Mouse (Mus musculus) spleen, adult 2 months (tissue): Measurements from ENCODE around the gene Nuf2. TPM values are rescaled to one million over a fixed set of nuclear protein-coding genes. Genes with fewer than 3 reads are reported as not detected.
"Not testable (repeated sequence)": the region's sequence is repeated elsewhere in the genome, so short reads cannot be mapped to it uniquely, and the experiment has no call there.

ENCODE experiments used
- DNase-seq, 2 experiments: peaks; one replicate each; pipeline versions ENCODE4 v3.0.0 to v3.0.0-alpha.2; 2012 to 2021; ENCODE audit warnings: low spot score in 2 of 2, low read depth in 1 of 2
- H3K27ac ChIP-seq: fragments of 200-500 bp; 2 replicates; pipeline ENCODE4 v1.5.1; 2012; ENCODE audit warnings: low read length, inconsistent platforms; ENCODE audit not compliant: insufficient read depth
- H3K27me3 ChIP-seq: fragments of 200-500 bp; 2 replicates; pipeline ENCODE4 v1.6.1; 2012; ENCODE audit warnings: mild to moderate bottlenecking, moderate library complexity, low read length, inconsistent platforms; ENCODE audit not compliant: control insufficient read depth, insufficient read depth
- H3K36me3 ChIP-seq: fragments of 200-500 bp; 2 replicates; pipeline ENCODE4 v1.6.1; 2012; ENCODE audit warnings: mild to moderate bottlenecking, low read length, inconsistent platforms; ENCODE audit not compliant: control insufficient read depth, insufficient read depth
- H3K4me1 ChIP-seq: fragments of 200-500 bp; 2 replicates; pipeline ENCODE4 v1.6.1; 2011; ENCODE audit warnings: inconsistent platforms; ENCODE audit not compliant: control insufficient read depth, insufficient read depth, insufficient read length
- H3K4me3 ChIP-seq: fragments of 200-500 bp; 2 replicates; pipeline ENCODE4 v1.5.1; 2011; ENCODE audit warnings: mild to moderate bottlenecking, inconsistent platforms; ENCODE audit not compliant: insufficient read depth, insufficient read length; ENCODE audit errors: extremely low read depth
- CTCF ChIP-seq: fragments of 200-500 bp; IDR thresholded peaks from 2 replicates; pipeline ENCODE4 v1.5.1; 2011; ENCODE audit warnings: mild to moderate bottlenecking, inconsistent platforms; ENCODE audit not compliant: insufficient read depth, insufficient read length, insufficient replicate concordance; ENCODE audit errors: extremely low read depth
- POLR2A ChIP-seq: fragments of 200-500 bp; IDR thresholded peaks from 2 replicates; pipeline ENCODE4 v1.6.1; 2011; ENCODE audit warnings: low read depth, low read length, inconsistent platforms
- WGBS: fragments of 180-500 bp; shearing (Covaris S2); methylation state at CpG from one replicate; pipeline ENCODE4 v1.1.7; 2018; 5-methylcytosine and 5-hydroxymethylcytosine counted together
- polyA plus RNA-seq: library from polyadenylated mRNA; depleted of rRNA; stranded (reverse); fragments of >200 nt; gene quantifications from 2 replicates; pipeline ENCODE4 v1.2.3, GENCODE M21; 2012

Nuf2 gene
- polyA plus RNA-seq, 1 experiment = 1.4 TPM

DNA sequence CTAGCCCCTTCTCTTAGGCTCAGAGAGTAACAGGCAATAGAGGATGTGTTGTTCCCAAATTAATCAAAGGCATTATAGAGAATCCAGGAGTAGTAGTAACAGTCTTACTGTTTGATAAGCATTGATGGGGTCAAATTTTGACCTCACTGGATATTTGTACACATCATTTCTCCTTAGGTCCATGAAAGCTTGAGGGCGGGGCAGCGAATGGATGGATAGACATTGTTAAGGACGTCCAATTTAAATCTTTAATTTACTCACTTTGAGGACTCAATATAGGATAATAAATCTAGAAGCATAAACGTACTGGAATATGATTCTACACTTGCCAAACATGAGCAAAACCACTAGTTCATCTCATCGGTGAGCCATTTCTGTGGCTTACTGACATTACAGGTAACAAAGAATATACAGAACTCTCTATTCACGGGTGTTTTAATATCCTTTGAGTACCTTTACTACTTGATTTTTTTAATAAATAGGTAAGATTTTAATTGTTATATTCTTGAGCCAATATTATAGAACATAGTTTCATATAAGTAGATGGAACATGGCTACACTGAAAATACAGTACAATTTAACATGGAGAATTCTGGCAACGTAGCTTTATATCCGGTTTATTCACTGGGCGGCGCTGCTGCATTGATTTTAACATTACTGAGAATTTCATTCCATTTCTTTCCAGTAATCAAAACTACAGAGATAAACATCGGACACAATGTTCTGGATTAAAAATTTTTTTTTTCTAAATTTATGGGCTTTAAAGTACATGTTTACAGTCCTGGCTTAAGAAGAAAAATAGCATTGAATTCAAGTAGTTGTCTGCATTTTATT lies 655 bp upstream of the Nuf2 start:
- peak overlapping the region; percentile 55 for H3K4me3 ChIP-seq
- H3K4me1 ChIP-seq = no peaks in the 10 kb centered on the region
- no peaks in the 10 kb centered on the region for H3K27me3 ChIP-seq
- no peaks in the 10 kb centered on the region for H3K36me3 ChIP-seq
- WGBS = 12% methylated on average over 11 of the region's 11 CpGs
- peak; percentile 23 to 58 for DNase-seq
- peak overlapping the region; percentile 55 for H3K27ac ChIP-seq
- TF ChIP-seq CTCF (no peak), POLR2A (no peak)

DNA sequence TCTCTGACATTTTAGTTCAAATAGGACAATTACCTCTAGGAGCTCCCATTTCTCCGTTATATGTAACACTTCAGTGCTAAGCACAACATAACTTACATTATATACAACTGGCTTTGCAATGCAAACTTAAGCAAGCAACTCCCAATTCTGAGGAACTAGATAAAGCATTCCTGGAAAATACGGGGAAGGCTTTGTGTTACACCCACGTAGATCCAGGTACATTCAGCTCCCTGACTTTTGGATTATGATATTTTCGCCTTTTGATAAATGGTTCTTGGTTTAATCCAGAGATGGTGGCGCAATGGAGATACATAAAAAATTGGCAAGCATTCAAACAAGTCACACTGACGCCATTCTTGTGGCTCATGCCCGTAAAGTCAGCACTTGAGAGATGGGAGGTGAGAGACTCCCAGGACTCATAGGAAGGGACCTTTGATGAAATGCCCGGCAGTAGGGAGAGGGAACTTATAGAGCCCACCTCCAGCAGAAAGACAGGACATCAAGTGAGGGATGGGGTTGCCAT lies 1.2 kb downstream of the Nuf2 start:
- no peak for DNase-seq
- H3K27me3 ChIP-seq = no peaks in the 10 kb centered on the region
- no peaks in the 10 kb centered on the region for H3K4me1 ChIP-seq
- TF ChIP-seq CTCF (no peak), POLR2A (no peak)
- H3K36me3 ChIP-seq = no peaks in the 10 kb centered on the region
- 72% methylated on average over 8 of the region's 8 CpGs for WGBS
- H3K27ac ChIP-seq = no peak overlapping the region
- H3K4me3 ChIP-seq = no peak overlapping the region

DNA sequence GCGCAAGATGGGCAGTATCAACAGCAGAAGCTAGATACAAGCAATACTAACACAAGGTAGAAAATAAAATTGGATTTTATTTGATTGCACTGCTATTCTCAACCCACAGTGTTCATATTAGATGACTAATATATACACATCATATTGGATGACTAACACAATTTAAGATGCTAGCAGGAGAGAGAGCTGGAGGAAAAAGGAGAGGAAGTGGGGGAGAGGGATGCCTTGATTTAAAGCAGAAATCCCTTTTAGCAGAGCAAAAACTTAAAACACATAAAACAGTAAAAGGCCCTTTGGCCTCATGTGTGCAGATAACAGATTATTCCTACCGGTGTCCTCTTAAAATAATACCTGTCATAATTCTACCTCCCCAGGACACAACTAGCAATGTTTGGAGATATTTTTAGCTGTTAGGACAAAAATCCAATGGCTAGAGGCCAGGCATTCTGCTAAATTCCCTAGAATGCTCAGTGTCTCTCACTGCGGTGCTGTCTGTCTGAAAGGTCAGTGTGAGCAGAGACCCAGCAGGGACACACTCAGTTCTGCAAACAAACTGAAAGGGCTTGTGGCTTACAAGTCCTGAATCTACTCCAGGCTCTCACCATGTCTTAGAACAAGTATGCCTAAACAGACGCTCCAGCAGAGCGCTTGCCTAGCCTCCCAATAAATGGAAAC lies 5.1 kb downstream of the Nuf2 start:
- WGBS = 96% methylated on average over 5 of the region's 5 CpGs
- Histone ChIP-seq H3K36me3 (no peaks in the 10 kb centered on the region), H3K4me1 (no peaks in the 10 kb centered on the region), H3K27ac (no peak overlapping the region), H3K4me3 (no peak overlapping the region), H3K27me3 (no peaks in the 10 kb centered on the region)
- TF ChIP-seq POLR2A (no peak), CTCF (no peak)
- no peak for DNase-seq

DNA sequence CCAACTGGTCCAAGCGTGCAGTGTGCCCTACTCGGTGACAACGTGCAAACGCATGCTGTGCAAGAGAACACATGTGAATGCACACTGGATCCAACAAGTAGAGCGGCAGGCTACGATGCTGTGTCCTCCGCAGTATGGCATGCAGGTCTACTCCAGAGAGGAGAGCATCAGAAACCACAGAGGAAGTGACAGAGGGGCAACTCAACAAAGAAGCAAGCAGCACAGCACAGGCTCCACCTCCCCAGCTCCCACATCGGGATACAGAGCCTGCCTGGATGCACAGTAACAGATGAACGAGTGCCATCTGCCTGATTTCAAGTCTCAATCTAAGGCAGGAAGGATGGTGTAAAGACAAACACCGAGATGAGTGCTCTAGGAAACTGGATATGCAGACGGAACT lies 11.9 kb downstream of the Nuf2 start:
- H3K27ac ChIP-seq = no peak overlapping the region
- no peaks in the 10 kb centered on the region for H3K36me3 ChIP-seq
- 90% methylated on average over 11 of the region's 11 CpGs for WGBS
- TF ChIP-seq POLR2A = no peak
- no peak for TF ChIP-seq CTCF
- no peaks in the 10 kb centered on the region for H3K4me1 ChIP-seq
- no peaks in the 10 kb centered on the region for H3K27me3 ChIP-seq
- no peak overlapping the region for H3K4me3 ChIP-seq
- no peak for DNase-seq

DNA sequence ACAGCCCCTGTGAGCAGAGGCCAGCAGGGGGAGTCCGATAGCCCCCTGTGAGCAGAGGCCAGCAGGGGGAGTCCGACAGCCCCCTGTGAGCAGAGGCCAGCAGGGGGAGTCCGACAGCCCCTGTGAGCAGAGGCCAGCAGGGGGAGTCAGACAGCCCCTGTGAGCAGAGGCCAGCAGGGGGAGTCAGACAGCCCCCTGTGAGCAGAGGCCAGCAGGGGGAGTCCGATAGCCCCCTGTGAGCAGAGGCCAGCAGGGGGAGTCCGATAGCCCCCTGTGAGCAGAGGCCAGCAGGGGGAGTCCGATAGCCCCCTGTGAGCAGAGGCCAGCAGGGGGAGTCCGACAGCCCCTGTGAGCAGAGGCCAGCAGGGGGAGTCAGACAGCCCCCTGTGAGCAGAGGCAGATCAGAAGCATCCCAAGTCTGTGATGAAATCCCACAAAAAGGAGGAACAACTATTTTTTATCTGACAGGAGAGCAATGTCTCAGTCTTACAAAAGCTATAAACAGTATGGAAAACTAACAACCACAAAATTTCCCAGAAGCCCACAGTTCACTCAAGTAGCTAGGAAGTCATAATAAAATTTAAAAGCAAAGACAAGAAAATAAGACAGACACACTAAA lies 13.3 kb downstream of the Nuf2 start:
- 90% methylated on average over 7 of the region's 7 CpGs for WGBS
- H3K4me1 ChIP-seq, H3K36me3 ChIP-seq, H3K4me3 ChIP-seq, H3K27me3 ChIP-seq, DNase-seq, H3K27ac ChIP-seq: not testable (repeated sequence)

DNA sequence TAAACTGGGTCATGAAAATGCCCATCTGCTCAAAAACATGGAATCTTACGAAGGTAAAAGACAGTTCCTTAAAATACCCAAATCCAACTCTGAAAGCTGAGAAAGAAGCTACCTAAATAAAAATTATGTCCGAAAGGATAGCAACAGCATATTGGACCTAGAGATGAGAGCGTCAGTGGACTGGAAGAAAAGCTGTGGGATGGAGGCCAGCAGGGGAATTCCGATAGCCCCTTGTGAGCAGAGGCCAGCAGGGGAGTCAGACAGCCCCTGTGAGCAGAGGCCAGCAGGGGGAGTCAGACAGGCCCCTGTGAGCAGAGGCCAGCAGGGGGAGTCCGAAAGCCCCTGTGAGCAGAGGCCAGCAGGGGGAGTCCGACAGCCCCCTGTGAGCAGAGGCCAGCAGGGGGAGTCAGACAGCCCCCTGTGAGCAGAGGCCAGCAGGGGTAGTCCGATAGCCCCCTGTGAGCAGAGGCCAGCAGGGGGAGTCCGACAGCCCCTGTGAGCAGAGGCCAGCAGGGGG lies 13.8 kb downstream of the Nuf2 start:
- TF ChIP-seq POLR2A = no peak
- no peak for TF ChIP-seq CTCF
- 93% methylated on average over 8 of the region's 8 CpGs for WGBS
- no peaks in the 10 kb centered on the region for H3K36me3 ChIP-seq
- no peaks in the 10 kb centered on the region for H3K27me3 ChIP-seq
- DNase-seq = no peak
- no peak overlapping the region for H3K27ac ChIP-seq
- no peaks in the 10 kb centered on the region for H3K4me1 ChIP-seq
- no peak overlapping the region for H3K4me3 ChIP-seq
